Mouse (Mus musculus): ENCODE results near the gene Magi2.

Magi2 gene

GRCm38 (mm10) chr5:20598196-20598595 lies 1371.4 kb downstream of the Magi2 start:
- DNase-seq (ENCODE audit: low spot score in 2 of 2), result no peak

- no peak for DNase-seq (ENCODE audit: low spot score in 2 of 2)
Observed at GRCm38 (mm10) chr5:20603756-20604469, 1377.1 kb downstream of the Magi2 start.

- DNase-seq (ENCODE audit: low spot score in 2 of 2), result no peak
Observed at GRCm38 (mm10) chr5:20606497-20606896, 1379.7 kb downstream of the Magi2 start.

- DNase-seq (ENCODE audit: low spot score in 2 of 2), result no peak
Observed at GRCm38 (mm10) chr5:20607503-20607902, 1380.7 kb downstream of the Magi2 start.

- no peak for DNase-seq (ENCODE audit: low spot score in 2 of 2)
Observed at GRCm38 (mm10) chr5:20609206-20609935, 1382.5 kb downstream of the Magi2 start.

- DNase-seq (ENCODE audit: low spot score in 2 of 2), result no peak
Observed at GRCm38 (mm10) chr5:20610640-20611039, 1383.8 kb downstream of the Magi2 start.

- DNase-seq (ENCODE audit: low spot score in 2 of 2), result no peak
Observed at GRCm38 (mm10) chr5:20612616-20613015, 1385.8 kb downstream of the Magi2 start.

GRCm38 (mm10) chr5:20614891-20615290 lies 1388.1 kb downstream of the Magi2 start:
- DNase-seq (ENCODE audit: low spot score in 2 of 2), result no peak

GRCm38 (mm10) chr5:20620596-20621511 lies 1394.0 kb downstream of the Magi2 start:
- no peak for DNase-seq (ENCODE audit: low spot score in 2 of 2)

- no peak for DNase-seq (ENCODE audit: low spot score in 2 of 2)
Observed at GRCm38 (mm10) chr5:20622417-20622816, 1395.6 kb downstream of the Magi2 start.

GRCm38 (mm10) chr5:20622837-20623573 lies 1396.2 kb downstream of the Magi2 start:
- DNase-seq (ENCODE audit: low spot score in 2 of 2), result no peak

GRCm38 (mm10) chr5:20625117-20625516 lies 1398.3 kb downstream of the Magi2 start:
- DNase-seq (ENCODE audit: low spot score in 2 of 2), result no peak

GRCm38 (mm10) chr5:20628954-20629601 lies 1402.2 kb downstream of the Magi2 start:
- no peak for DNase-seq (ENCODE audit: low spot score in 2 of 2)

GRCm38 (mm10) chr5:20634046-20634769 lies 1407.4 kb downstream of the Magi2 start:
- DNase-seq (ENCODE audit: low spot score in 2 of 2), result no peak

GRCm38 (mm10) chr5:20634822-20635221 lies 1408.0 kb downstream of the Magi2 start:
- DNase-seq (ENCODE audit: low spot score in 2 of 2), result no peak

GRCm38 (mm10) chr5:20637300-20637989 lies 1410.6 kb downstream of the Magi2 start:
- no peak for DNase-seq (ENCODE audit: low spot score in 2 of 2)

- DNase-seq (ENCODE audit: low spot score in 2 of 2), result no peak
Observed at GRCm38 (mm10) chr5:20642196-20642595, 1415.4 kb downstream of the Magi2 start.

- no peak for DNase-seq (ENCODE audit: low spot score in 2 of 2)
Observed at GRCm38 (mm10) chr5:20643741-20644140, 1416.9 kb downstream of the Magi2 start.

GRCm38 (mm10) chr5:20646947-20647346 lies 1420.1 kb downstream of the Magi2 start:
- DNase-seq (ENCODE audit: low spot score in 2 of 2), result no peak

Measured in frontal cortex, postnatal 25 days (tissue).